Mouse (Mus musculus): ENCODE measurements around the gene Nrp1.

The Nrp1 gene

GRCm38 (mm10) chr8:128417956-128418796 is 59.8 kb downstream of the Nrp1 start:
- DNase-seq (ENCODE audit: extremely low spot score, low spot score), result no peak

GRCm38 (mm10) chr8:128419984-128420383 is 61.6 kb downstream of the Nrp1 start:
- no peak for DNase-seq (ENCODE audit: extremely low spot score, low spot score)

DNA sequence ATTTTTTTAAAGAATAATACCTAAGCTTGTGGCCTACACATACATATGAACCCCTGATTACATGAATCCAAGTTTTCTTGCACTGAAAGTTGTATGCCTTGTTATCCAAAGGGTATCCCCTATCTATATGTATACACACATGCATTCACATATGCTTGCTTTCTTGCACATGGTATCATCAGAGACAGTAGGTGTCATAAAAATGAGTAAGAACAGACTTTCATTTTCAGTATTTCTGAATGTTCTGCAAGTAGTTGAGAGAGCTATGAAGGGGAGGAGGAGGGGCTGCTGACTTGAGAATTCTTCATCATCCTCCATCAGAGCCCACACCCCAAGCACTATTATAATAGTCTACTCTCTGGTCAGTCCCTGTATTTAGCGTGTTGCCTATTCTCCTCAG is 62.0 kb downstream of the Nrp1 start:
- DNase-seq (ENCODE audit: extremely low spot score, low spot score), result no peak

DNA sequence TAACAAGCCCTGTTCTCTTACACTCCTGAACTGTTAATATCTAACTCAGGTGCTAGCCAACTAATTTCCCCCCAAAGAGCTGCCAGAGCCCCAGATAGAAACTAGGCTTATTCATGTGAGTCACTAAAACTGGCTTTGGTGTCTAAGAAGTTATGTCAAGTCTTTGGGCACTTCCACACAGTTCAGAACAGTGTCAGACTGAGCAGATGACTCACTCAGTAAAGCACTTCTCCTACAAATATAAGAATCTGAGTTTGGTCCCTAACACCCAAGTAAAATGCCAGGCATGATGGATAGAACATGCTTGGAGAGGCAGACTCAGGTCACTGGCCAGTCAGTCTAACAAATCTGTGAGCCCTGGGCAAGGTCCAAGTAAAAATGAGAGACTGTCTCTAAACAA is 65.4 kb downstream of the Nrp1 start:
- DNase-seq (ENCODE audit: extremely low spot score, low spot score), result no peak

- DNase-seq (ENCODE audit: extremely low spot score, low spot score), result no peak
Observed at GRCm38 (mm10) chr8:128424626-128425333, 66.4 kb downstream of the Nrp1 start.

DNA sequence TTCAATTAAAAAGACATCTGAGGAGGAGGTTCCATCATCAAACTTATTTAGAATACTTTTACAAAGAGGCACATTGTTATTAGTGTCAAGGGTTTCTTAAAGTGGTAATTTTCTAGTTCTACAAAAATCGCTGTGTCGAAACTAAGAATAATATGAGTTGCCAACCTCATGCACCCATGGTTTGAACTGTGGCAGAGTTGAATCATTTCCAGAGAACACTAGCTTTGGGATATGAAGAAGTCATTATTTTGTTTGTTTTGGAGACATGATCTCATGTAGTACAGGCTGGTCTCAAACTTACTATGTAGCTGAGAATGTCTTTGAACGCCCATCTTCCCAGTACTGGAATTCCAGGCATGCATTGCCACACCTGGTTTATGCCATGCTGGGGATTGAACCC is 68.7 kb downstream of the Nrp1 start:
- no peak for DNase-seq (ENCODE audit: extremely low spot score, low spot score)

- DNase-seq (ENCODE audit: extremely low spot score, low spot score), result no peak
Observed at GRCm38 (mm10) chr8:128428971-128429370, 70.6 kb downstream of the Nrp1 start.

- no peak for DNase-seq (ENCODE audit: extremely low spot score, low spot score)
Observed at GRCm38 (mm10) chr8:128431082-128431481, 72.7 kb downstream of the Nrp1 start.

DNA sequence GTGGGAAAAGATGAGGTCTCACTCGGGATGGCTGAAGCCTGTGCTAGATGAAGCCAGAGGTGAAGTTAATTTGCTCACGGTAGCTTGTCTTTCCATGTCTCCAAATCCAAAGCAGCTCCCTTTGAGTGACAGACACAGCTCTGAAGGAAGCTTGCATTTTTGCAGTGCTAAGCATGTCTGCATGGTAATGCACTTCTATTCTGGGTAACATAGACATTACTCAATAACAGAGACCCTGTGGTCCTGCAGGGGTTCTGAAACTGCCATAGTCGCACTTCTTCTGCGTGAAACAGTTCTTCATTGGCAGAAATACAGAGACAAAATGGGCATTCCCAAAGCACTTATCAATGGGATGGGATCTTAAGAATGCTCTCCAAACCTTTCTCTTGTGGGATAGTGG is 77.3 kb downstream of the Nrp1 start:
- DNase-seq (ENCODE audit: extremely low spot score, low spot score), result no peak

DNA sequence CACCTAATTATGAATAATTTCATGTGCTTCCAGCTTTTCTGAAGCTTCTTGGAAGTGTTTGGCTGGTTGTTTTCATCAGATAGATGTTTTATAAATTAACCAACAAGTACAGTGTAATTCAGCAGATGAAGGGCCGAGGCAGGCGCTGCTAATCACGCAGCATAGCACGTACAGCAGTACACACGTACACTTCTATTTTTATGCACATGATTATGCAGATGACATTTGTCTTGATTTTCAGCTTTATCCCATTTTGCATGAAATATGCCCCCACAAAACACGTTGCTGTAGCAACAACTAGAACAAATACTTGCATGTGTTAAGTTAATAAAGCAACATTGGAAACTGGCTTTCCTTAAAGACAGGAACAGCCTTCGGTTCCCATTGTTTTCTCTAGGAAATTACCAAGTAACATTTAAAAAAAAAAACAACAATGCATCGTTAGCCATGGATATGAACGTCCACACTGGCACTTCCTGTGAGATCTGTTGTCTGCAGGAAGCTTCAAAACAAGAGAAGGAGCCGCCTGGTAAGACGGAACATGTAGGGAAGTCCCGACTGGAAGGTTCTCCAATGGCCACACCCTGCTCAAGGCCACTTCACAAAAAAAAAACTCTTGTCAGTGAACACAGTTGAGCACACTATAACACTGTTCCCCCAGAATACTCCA is 78.9 kb downstream of the Nrp1 start:
- no peak for DNase-seq (ENCODE audit: extremely low spot score, low spot score)

- DNase-seq (ENCODE audit: extremely low spot score, low spot score), result no peak
Observed at GRCm38 (mm10) chr8:128441407-128441806, 83.0 kb downstream of the Nrp1 start.

DNA sequence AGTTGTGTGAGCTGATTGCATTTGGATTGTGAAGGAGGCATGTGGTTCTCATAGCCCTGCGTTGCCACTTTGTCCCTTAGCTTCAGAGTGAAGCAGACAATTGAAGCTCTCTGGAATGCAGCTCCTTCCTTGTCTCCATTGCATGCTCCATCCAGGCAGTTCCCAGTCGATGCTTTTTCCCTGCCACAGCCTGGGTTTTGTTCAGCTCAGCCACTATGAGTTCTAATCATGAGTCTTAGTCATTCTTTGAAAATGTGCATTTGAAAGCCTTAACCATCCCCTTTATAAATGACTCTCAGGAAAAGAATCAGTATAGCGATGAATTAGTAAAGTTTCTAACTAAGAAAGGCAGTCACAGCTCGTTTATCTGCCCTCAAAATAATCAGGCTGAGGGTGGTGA is 87.2 kb downstream of the Nrp1 start:
- DNase-seq (ENCODE audit: extremely low spot score, low spot score), result no peak

DNA sequence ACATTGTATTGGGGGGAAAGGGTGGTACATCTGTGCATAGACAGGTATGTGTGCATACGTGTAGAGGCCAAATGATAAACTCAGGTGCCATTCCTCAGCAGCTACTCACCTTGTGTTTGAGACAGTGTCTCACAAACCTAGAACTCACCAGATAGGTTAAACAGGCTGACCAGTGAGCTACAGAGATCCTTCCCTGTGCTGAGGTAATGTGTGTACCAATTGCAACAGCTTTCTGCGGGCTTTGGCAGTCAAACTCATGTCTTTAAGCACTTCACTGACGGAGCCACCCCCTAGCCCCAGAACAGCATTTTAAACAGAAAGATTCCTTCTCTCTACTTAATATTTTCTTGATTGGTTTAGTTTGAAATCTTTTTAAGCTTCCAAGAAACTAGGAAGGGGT is 88.2 kb downstream of the Nrp1 start:
- no peak for DNase-seq (ENCODE audit: extremely low spot score, low spot score)

DNA sequence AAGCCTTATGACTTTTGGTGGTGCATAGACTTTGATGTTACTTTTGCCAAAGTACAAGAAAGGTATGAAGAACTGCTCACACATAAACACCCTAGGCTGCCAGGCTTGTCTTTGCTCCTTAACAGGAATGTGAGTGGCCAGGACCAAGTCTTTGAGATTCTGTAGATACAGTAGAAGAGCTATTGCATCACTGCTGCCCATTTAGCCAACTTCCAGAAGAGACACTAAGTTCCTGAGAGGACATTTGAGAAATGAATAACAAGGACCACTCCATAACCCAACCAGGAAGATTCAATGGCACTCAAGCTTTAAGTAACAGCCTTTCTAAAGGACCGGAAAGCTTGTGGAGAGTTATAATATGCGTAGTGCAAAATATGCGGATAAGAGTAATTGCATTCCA is 88.9 kb downstream of the Nrp1 start:
- no peak for DNase-seq (ENCODE audit: extremely low spot score, low spot score)

- DNase-seq (ENCODE audit: extremely low spot score, low spot score), result peak; percentile 26
Observed at GRCm38 (mm10) chr8:128450390-128451032, 92.1 kb downstream of the Nrp1 start.

DNA sequence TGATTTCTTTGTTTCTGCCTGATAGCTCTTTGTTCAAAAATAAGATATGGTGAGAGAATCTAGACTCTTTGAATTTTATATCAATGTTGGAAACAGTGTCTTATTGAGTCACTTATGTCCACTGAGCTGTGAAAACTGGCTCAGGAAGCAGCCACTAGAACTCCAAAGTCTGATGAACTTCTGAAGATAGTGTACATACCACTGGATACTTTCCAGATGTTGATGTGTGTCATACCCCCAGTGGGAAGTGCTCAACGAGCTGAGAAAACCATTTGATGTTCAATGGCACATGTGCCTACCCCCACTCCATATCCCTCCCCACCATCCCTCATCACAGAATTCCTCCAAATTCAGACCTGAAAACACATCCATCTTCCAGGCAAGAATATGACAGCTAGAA is 92.7 kb downstream of the Nrp1 start:
- DNase-seq (ENCODE audit: extremely low spot score, low spot score), result no peak

DNA sequence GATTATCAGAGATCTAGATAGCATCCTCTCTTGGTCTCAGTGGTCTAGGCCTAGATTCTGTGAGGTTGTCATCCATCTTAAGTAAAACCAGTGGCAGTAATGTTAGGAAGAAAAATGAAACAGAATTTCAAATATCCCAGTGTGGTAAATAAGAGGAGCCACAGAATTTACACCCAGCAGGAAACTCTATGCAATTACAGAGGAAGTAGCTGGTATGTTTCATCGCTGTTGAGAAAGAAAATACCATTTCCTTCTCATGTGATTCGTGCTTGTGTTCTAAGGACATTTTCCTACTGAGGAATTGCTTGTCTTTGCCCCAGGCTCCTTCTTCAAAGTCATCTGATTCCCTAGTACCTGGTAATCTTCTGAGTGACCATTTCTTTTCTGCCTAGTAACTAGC is 95.1 kb downstream of the Nrp1 start:
- DNase-seq (ENCODE audit: extremely low spot score, low spot score), result no peak

- DNase-seq (ENCODE audit: extremely low spot score, low spot score), result no peak
Observed at GRCm38 (mm10) chr8:128454026-128454425, 95.6 kb downstream of the Nrp1 start.

GRCm38 (mm10) chr8:128457277-128457676 is 98.9 kb downstream of the Nrp1 start:
- no peak for DNase-seq (ENCODE audit: extremely low spot score, low spot score)

GRCm38 (mm10) chr8:128459704-128460103 is 101.3 kb downstream of the Nrp1 start:
- no peak for DNase-seq (ENCODE audit: extremely low spot score, low spot score)

- no peak for DNase-seq (ENCODE audit: extremely low spot score, low spot score)
Observed at GRCm38 (mm10) chr8:128461716-128462115, 103.3 kb downstream of the Nrp1 start.

GRCm38 (mm10) chr8:128463162-128463561 is 104.8 kb downstream of the Nrp1 start:
- DNase-seq (ENCODE audit: extremely low spot score, low spot score), result no peak

All from neural tube, embryonic 10.5 days (tissue).